Mouse (Mus musculus): ENCODE measurements at regions not wholly inside any gene's neighbourhood (a gene's known extent, or its start where the extent isn't known, plus 50 kb on each side); places are given as distances from the start of the nearest gene placed in this dataset.

GRCm38 (mm10) chr2:159138603-159139002, 344.0 kb downstream of the Dhx35 start:
- DNase-seq (ENCODE audit: low read depth), result no peak

GRCm38 (mm10) chr2:159145980-159146379, 351.4 kb downstream of the Dhx35 start:
- DNase-seq (ENCODE audit: low read depth), result no peak

- peak; percentile 9 for DNase-seq (ENCODE audit: low read depth)
Measured at GRCm38 (mm10) chr2:159163985-159164384, 369.4 kb downstream of the Dhx35 start.

GRCm38 (mm10) chr2:159168553-159169064, 374.0 kb downstream of the Dhx35 start:
- DNase-seq (ENCODE audit: low read depth), result no peak

DNA sequence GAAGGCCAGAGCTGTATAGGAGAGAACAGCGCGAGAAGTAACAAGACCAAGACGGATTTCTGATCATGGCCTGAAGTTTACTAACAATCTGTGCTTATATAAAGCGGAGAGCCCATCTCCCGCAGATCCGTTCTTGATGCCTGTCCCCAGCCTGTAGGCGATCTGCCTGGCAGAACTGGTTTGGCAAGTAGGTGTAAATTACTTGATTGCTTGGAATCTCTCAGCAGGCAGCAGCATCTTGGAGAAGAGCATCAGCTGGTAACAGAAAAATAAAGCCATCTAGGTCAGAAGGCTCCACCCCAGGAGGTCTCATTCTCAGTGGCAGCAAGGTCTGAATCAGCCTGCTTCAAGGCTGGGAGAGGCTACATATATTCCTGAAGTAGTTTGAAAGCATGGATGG, 401.5 kb downstream of the Dhx35 start:
- DNase-seq (ENCODE audit: low read depth), result no peak

DNA sequence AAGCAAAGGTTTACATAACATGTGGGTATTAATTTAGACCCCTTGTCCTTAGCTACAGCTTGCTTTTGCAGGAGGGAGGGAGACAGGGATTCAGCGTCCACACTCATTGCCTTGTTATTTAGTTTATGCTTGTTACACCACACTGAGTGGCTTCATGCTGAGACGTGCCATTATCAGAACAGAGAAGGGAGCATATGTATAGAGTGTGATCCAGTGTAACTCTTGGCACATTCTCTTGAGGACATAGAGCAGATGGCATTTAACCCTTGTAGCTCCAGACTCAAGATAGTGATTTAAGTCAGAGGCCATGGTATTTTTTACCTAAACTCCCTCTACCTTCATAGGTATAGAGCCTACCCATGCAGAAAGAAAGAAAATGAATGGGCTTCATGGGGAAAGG, 437.7 kb downstream of the Dhx35 start:
- no peak for DNase-seq (ENCODE audit: low read depth)

GRCm38 (mm10) chr2:159235000-159235399, 440.4 kb downstream of the Dhx35 start:
- no peak for DNase-seq (ENCODE audit: low read depth)

- DNase-seq (ENCODE audit: low read depth), result no peak
Measured at GRCm38 (mm10) chr2:159250065-159250464, 455.5 kb downstream of the Dhx35 start.

GRCm38 (mm10) chr2:159250993-159251665, 456.5 kb downstream of the Dhx35 start:
- no peak for DNase-seq (ENCODE audit: low read depth)

DNA sequence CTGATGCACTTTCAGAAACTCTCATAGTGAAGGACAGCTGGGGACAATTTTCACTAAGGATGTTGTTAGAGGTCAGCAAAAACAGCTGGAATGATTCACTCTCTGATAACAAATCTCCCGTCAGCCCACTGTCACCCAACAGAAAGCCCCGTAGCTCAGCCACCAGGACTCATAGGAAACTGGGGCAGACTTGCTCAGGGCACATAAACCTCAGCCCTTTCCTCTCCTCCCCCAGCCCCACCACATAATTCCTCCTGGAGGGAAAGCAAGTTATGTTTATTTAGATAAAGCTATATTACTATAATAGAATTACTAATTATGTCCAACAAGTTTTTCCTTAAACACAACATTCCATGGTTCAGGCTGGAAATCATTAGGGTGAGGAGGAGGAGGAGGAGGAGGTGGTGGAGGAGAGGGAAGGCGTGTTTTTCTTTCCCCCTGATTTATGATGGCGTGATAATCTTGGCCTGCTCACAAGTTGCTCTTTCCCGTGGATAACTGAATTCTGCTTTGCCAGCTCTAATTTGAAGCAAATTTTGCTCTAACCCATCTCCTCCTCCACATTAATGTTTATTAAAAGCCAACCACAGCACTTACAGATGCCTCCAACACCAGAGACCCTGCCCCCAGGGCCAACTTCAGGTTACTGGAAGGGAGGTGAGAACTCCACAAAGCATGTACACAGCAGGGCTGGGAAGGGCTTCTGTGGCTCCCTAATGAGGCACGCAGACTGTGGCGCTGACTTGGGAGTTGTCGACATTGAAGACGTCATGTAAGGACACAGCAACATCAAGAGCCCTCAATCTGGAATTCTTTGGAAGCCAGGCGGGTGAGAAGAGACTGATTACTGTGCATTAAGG, 475.8 kb downstream of the Dhx35 start:
- no peak for DNase-seq (ENCODE audit: low read depth)

DNA sequence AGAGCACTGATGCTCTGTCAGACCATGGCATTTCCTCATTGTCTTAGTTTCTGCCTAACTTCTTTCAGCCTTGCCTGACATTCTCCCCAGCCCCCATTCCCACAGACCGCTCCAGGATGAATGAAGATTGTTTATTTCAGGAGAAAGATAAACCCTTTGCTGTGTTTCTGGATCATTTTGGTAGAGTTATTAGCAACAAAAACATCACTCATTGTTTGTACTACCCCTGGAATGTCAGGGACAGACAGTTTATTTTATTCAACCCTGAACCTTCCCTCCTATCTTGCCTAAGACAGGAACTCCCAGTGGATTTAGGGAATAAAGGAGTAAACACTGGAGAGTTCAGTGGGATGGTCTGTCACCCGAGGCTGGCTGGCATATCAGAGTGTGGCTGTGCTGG, 484.3 kb downstream of the Dhx35 start:
- DNase-seq (ENCODE audit: low read depth), result no peak

DNA sequence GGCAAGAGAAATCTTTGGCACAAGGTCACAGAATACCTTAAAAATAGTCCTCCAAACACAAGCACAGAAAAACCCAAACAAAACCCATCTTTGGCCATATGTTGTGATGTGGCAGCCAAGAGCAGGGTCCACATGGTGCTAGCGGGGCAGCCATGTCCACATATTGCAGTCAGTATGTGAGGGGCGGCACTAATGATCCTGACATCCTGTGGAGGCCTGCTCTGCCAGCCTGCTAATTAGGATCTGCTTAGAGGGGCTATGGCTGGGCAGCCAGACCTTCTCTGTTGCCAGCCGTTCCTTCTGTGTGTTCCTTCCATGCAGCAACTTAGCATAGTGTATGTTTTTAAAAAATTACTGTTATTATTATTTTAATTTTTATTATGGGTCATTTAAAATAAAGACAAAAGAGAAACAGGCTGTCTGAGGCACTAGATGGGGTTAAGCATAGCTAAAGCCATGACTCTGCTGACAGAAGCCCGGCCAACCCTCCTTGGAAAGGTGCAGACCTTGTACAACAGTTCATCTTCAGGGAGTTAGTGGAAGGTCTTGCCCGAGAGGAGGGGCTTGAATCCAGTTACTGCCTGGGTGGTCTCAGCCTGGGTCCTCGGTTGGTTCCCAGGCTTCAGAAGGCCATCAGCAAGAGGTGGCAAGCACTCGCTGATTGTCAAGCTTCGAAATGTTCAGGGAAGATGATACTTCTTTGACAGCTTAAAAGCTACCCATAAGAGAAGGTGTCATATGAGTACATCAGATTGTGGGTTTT, 487.1 kb downstream of the Dhx35 start:
- DNase-seq (ENCODE audit: low read depth), result no peak

- DNase-seq (ENCODE audit: low read depth), result no peak
Measured at GRCm38 (mm10) chr2:159284100-159284499, 489.5 kb downstream of the Dhx35 start.

DNA sequence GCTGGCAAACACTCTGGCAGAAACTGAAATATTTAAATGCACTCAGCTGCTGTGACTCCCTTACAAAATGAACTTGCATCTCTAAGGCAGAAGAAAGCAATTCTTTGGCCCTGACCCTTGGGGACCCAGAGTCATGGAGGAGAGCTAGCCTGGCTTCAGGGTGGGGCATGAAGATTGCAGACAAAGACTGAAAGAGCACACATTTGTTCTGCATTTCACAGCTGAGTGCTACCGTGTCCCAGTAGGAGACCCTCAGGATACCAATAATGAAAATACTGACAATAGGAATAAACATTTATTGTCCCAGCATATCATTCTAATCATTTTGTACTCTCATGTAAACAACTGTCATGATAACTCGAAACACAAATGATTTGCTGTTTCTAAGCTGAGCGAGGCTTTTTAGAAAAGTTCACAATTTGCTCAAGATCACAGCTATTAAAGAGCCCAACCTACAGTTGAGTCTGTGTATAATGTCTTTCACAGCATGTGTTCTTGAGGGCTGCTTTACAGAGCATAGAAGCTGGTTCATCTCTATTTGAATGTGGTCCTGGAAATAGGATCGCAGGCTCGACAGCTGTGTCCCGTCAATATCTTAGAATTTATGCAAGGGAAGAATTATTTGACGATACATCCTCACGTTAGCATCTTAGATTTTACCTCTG, 490.1 kb downstream of the Dhx35 start:
- DNase-seq (ENCODE audit: low read depth), result no peak

DNA sequence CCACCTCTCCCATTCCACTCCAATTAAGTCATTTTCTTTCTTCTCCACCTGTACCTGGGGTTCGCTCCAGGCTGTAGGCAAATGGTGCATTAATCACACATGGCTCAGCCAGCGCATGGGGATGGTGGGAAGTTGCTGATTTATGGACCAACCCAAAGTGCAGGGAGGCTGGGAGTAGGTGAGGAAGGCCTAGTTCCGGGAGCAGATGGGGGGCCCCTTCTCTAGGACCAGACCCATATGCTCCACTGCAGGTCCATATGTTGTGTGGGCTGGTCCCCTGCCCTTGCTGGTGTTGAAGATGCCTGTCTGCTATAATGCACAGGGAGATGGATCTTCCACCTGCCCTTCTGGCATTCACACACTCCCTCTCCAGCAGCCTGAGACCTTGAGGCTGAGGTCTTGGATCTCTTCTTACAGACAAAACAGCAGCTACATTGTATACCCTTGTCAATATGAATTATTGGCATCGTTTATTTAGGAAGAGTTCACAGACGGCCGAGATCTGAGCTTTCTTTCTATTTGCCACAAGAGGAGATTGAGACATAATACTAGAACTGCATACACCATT, 493.5 kb downstream of the Dhx35 start:
- DNase-seq (ENCODE audit: low read depth), result no peak

DNA sequence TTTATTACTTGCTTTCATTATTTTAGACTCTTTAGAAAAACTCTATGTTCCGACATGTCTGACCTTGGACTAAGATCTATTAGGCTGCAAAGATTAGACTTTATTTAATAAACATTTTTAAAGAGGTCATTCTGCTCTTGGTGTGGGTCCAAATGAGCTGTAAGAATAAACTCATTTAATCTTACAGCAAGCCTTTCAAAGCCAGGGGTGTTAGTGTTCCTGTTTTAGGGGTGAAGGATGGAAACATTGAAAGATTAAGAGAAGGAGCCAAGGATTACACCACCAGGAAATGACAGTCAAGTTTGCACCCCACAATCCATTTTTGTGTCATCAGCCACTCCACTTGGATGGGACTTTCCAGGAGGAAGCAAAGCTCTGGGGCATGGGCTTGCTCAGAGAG, 495.5 kb downstream of the Dhx35 start:
- no peak for DNase-seq (ENCODE audit: low read depth)

GRCm38 (mm10) chr2:159307001-159307400, 512.4 kb downstream of the Dhx35 start:
- DNase-seq (ENCODE audit: low read depth), result no peak

DNA sequence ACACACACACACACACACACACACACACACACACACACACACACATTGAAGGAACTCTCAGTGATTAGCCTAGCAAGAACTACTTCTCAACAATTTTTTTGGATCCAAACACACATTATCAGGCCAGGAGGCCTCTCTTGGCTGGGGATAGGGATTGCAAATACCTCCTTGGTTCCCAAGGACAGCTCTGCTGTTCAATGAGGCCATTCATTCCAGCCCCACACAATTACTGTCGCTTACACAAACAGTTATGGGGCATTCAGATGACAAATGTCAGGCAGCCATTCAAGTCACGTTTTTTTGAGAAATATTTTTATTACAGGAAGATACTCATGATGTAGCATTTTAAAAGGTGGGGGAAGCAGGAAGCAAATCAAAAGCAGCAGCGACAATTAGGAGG, 540.1 kb downstream of the Dhx35 start:
- no peak for DNase-seq (ENCODE audit: low read depth)

- DNase-seq (ENCODE audit: low read depth), result no peak
Measured at GRCm38 (mm10) chr2:159336646-159337045, 542.0 kb downstream of the Dhx35 start.

DNA sequence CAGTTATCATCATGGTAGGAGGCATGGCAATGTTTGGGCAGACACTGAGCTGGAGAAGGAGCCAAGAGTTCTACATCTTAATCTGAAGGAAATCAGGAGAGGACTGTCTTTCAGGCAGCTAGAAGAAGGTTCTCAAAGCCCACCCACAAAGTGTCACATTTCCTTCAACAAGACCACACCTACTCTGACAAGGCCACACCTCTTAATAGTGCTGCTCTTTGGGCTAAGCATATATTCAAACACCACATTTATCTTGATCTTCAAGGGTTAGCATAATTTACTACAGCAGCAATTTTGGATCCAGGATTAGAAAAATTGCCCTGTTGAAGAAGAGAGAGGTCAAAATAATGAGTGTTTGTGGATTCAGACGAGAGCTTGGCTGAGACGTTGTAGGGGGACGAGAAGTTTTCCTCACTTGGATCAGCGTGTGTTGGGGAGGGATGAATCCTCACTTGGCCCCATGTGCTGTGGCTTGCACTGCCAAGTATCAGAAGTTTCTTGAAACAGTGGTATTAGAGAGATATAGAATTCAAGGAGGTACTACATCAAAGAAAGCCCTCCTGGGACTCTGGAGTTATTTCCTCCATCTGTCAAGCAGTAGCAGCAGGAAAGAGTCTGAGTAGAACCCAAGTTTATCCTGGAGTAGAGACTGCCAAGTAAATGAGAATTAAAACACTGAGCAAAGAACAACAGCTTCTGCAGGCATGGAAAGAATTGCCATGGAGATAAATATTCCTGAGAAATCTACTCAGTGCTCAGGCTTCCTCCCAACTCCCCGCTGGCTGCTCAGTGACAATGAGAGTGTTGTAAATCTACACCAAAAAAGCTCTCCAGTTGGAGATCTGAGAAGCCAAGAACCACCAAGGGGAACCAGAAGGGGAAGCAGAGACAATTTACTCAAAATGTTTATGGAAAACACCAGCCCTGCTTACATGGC, 549.3 kb downstream of the Dhx35 start:
- DNase-seq (ENCODE audit: low read depth), result no peak

DNA sequence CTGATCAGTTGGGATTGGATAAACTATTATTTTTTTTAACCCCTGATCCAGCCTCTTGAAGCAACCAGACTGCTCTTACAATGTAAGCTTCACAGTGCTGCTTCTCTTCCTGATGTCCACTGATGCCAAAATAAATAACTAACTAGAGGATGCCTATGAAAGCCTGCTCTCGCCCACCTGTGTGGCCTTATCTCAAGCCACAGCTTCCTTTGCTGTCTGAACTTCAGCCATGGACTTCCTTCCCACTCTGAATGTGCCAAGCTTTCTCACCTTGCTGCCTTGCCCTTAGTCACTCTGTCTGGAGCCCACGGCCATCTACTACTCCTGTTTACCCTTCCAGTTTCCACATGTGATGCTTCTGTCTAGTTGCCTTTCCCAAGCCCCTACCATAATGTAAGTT, 559.6 kb downstream of the Dhx35 start:
- DNase-seq (ENCODE audit: low read depth), result no peak
